Mouse (Mus musculus) cerebellum, adult (tissue): ENCODE results near the gene Ndufv1.
"Not testable (repeated sequence)": the region's sequence is repeated elsewhere in the genome, so short reads cannot be mapped to it uniquely, and the experiment has no call there.

Experiments
- ATAC-seq: cut with Nextera tagmentation; 2 replicates; pipeline ENCODE4 v1.9.2; 2017; ENCODE audit warnings: mild to moderate bottlenecking, moderate library complexity, mixed read lengths; ENCODE audit not compliant: insufficient number of reproducible peaks, low FRiP score, low TSS enrichment

Gene Ndufv1

DNA sequence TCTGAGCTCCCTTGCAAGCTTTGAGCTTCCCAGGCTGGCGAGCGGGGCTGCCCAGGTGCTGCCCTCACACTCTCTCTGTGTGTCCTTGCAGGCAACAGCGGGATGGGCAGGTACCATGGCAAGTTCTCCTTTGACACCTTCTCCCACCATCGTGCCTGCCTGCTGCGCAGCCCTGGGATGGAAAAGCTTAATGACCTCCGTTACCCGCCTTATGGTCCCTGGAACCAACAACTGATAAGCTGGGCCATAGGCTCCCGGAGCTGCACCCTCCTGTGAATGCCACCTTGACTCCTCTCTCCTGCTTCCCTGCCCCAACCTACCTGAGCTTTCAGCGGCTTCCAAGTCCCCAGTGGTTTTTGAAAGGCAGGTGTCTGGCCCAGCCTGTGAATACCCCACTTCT lies 31.7 kb downstream of the Ndufv1 start:
- ATAC-seq = no peak

DNA sequence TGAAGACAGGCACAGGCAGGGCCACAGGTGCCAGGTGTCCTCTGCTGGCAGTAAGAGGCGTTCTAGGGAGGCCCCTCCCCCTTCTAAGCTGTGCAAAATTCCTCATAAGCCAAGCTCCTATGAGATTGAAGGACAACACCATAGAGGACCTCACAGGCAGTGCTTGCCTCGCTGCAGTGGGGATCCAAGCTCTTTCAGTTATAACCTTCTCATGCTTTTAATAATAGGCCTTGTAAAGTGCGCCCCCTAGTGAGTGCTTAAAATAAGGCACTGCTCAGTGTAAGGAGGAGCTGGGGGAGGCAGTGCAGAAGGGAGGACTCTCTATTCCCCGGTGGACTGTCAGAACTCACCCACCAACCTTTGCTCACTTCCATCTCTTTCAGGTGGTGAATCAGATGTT lies 32.3 kb downstream of the Ndufv1 start:
- peak; percentile 56; the same call in 1 of the 2 replicates for ATAC-seq

- no peak for ATAC-seq
These were observed 36.7 kb downstream of the Ndufv1 start for GRCm38 (mm10) chr19:3975866-3976265.

DNA sequence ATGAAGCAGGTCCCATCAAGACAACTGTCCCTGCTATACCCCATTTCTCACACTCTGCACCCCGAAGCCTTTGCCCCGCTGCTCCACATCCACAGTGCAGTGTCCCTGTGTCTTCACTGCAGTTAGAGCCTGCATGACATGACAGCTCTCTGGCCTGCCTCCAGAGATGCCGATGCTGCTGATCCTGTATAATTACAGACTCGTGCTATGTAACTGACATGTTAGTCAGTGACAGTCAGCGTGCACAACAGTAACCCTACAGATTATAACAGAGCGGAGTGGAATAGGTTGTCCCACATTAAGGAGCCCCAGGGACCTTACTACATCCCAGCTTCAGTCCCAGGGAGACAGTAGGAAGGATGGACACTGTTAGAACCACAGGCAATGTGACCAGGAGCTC lies 38.0 kb downstream of the Ndufv1 start:
- ATAC-seq = not testable (repeated sequence)

DNA sequence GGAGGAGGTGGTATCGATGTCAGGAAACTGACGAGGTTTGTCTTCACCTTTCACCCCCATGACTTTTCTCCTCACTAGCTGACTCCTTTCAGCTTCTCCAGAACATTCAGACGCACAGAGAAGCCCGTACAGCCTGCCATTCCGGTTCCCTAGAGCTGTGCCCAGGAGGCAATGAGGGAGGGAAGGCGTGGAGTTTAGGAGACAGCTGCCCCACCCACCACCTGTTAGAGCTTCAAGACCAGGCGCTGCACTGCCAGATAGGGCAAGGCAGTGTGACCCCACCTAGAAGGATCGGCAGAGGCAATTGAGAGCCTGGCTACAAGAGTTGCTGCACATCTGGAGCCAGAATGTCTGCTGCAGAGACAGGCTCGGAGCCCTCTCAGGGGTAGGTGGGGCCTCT lies 40.4 kb downstream of the Ndufv1 start, which contains the start of gene Aldh3b2:
Gene Aldh3b2, plus strand, starts transcription at position 100 of the 400 bp plus-strand sequence.
- ATAC-seq = no peak

DNA sequence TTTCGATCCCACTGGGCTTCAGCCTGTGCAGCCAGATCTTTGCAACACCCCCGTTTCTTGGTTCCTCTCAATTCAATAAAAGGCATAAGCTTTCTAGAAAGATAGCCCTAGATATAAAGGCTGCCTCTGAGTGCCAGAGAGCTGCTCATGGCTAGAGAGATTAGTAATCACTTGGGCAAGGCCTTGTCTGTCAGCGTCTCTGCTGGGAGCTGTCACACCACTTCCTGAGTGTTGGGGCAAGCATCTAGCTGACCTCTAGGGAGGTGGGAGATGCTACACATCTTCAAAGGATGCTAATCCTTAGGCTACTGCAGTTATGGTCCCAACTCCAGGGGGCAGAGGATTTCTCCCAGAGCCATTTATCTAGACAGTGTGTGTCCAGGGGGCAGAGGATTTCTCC lies 45.3 kb downstream of the Ndufv1 start:
- no peak for ATAC-seq

GRCm38 (mm10) chr19:3966330-3967075 lies 46.1 kb downstream of the Ndufv1 start:
- ATAC-seq = no peak

- no peak for ATAC-seq
These were observed 48.6 kb downstream of the Ndufv1 start for GRCm38 (mm10) chr19:3964030-3964429.

GRCm38 (mm10) chr19:3962469-3962868 lies 50.1 kb downstream of the Ndufv1 start:
- no peak for ATAC-seq

DNA sequence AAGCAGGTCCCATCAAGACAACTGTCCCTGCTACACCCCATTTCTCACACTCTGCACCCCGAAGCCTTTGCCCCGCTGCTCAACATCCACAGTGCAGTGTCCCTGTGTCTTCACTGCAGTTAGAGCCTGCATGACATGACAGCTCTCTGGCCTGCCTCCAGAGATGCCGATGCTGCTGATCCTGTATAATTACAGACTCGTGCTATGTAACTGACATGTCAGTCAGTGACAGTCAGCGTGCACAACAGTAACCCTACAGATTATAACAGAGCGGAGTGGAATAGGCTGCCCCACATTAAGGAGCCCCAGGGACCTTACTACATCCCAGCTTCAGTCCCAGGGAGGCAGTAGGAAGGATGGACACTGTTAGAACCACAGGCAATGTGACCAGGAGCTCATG lies 50.8 kb downstream of the Ndufv1 start:
- ATAC-seq = not testable (repeated sequence)

DNA sequence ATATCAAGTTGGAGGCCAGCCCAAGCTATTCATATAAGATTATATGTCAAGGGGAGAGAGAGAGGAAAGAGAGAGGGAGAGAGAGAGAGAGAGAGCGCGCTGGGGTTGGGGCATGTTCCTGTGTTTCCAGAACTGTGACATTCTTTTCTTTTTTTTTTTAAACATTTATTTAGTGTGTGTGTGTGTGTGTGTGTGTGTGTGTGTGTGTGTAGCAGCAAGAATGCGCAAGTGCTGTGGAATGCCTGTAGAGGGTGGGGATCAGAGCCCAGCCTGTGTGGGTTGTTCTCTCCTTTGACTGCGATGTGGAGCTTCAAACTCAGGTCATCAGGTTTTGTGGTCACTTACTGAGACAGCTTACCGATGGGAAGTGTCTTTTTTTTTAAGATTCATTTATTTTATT lies 52.4 kb downstream of the Ndufv1 start:
- no peak for ATAC-seq

GRCm38 (mm10) chr19:3959030-3959429 lies 53.6 kb downstream of the Ndufv1 start:
- no peak for ATAC-seq

DNA sequence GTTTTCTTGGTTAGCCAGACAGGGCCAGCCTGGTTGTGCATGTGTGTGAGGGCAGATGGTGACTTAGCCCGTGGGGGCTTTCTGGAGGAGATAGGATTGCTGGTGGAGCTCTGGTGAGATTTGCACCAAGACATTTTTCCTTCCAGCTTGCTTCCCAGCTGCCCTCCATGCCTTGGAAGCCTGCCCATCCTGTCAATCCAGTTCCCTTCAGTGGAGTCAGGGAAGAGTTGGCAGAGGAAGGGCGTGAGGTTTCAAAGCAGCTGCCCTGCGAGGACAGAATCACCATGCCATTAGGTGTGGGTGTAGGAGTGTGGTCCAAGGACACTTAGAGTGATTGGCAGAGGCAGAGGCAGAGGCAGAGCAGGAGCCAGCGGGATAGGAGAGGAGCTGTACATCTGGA lies 54.1 kb downstream of the Ndufv1 start, which contains the start of gene Aldh3b3:
Gene Aldh3b3, plus strand, starts transcription at position 176 of the 400 bp plus-strand sequence.
- ATAC-seq = no peak
